Mouse (Mus musculus) embryonic facial prominence, embryonic 12.5 days (tissue): ENCODE results near the gene Psmd9. TPM values are rescaled to one million over a fixed set of nuclear protein-coding genes. Genes with fewer than 3 reads are reported as not detected.

ENCODE experiments used
- ATAC-seq: fragments of 200-750 bp; cut with Nextera tagmentation; 2 replicates; pipeline ENCODE4 v1.8.0; 2017; ENCODE audit not compliant: insufficient number of reproducible peaks, insufficient read depth, low FRiP score, low TSS enrichment
- H3K27ac ChIP-seq: fragments of 300-500 bp; sonication (generic); 2 replicates; pipeline ENCODE4 v1.5.1; 2016; ENCODE audit warnings: mild to moderate bottlenecking
- H3K27me3 ChIP-seq: fragments of 300-500 bp; sonication (generic); 2 replicates; pipeline ENCODE4 v1.6.1; 2016; ENCODE audit warnings: mild to moderate bottlenecking, moderate library complexity
- H3K36me3 ChIP-seq: fragments of 300-500 bp; sonication (generic); 2 replicates; pipeline ENCODE4 v1.6.1; 2016; ENCODE audit warnings: mild to moderate bottlenecking
- H3K4me1 ChIP-seq: fragments of 300-500 bp; sonication (generic); 2 replicates; pipeline ENCODE4 v1.6.1; 2016
- H3K4me2 ChIP-seq: fragments of 300-500 bp; sonication (generic); replicated peaks from 2 replicates; pipeline ENCODE4 v1.6.1; 2016; ENCODE audit warnings: mild to moderate bottlenecking, moderate library complexity
- H3K4me3 ChIP-seq: fragments of 300-500 bp; sonication (generic); 2 replicates; pipeline ENCODE4 v1.5.1; 2016; ENCODE audit warnings: mild to moderate bottlenecking
- H3K9ac ChIP-seq: fragments of 300-500 bp; sonication (generic); 2 replicates; pipeline ENCODE4 v1.6.1; 2016; ENCODE audit warnings: mild to moderate bottlenecking, moderate library complexity
- H3K9me3 ChIP-seq: fragments of 300-500 bp; sonication (generic); 2 replicates; pipeline ENCODE4 v1.6.1; 2016; ENCODE audit warnings: mild to moderate bottlenecking, moderate library complexity
- WGBS: fragments of 180-500 bp; shearing (Covaris S2); methylation state at CpG from one replicate; pipeline ENCODE4 v1.1.7; 2016; 5-methylcytosine and 5-hydroxymethylcytosine counted together
- polyA plus RNA-seq: library from polyadenylated mRNA; unstranded; fragments of >200 nt; fragmentation: Nextera tagmentation; extraction: Ambion mirVana; gene quantifications from 2 replicates; pipeline ENCODE4 v1.2.1, GENCODE M21; 2016

Gene Psmd9
- polyA plus RNA-seq, 1 experiment from 2014 or later = 89.0 TPM

- Histone ChIP-seq H3K4me2 (no peak overlapping the region), H3K36me3 (peaks cover 85% of the 10 kb centered on the region), H3K27ac (no peak overlapping the region), H3K9me3 (no peaks in the 10 kb centered on the region), H3K4me3 (no peak overlapping the region), H3K4me1 (no peaks in the 10 kb centered on the region), H3K9ac (no peak overlapping the region), H3K27me3 (no peaks in the 10 kb centered on the region)
- 86% methylated on average over 4 of the region's 4 CpGs for WGBS
- ATAC-seq = no peak
Observed at GRCm38 (mm10) chr5:123157972-123158371, 11.2 kb upstream of the Psmd9 start.

GRCm38 (mm10) chr5:123159446-123159845 is 9.8 kb upstream of the Psmd9 start:
- Histone ChIP-seq H3K36me3 (peaks cover 86% of the 10 kb centered on the region), H3K9me3 (no peaks in the 10 kb centered on the region), H3K4me2 (no peak overlapping the region), H3K27ac (no peak overlapping the region), H3K4me1 (no peaks in the 10 kb centered on the region), H3K9ac (no peak overlapping the region), H3K4me3 (no peak overlapping the region), H3K27me3 (no peaks in the 10 kb centered on the region)
- WGBS = 90% methylated on average over 4 of the region's 4 CpGs
- no peak for ATAC-seq

GRCm38 (mm10) chr5:123159866-123160265 is 9.3 kb upstream of the Psmd9 start:
- Histone ChIP-seq H3K9me3 (no peaks in the 10 kb centered on the region), H3K4me2 (no peak overlapping the region), H3K4me1 (no peaks in the 10 kb centered on the region), H3K9ac (no peak overlapping the region), H3K36me3 (peaks cover 85% of the 10 kb centered on the region), H3K4me3 (no peak overlapping the region), H3K27me3 (no peaks in the 10 kb centered on the region), H3K27ac (no peak overlapping the region)
- 89% methylated on average over 15 of the region's 15 CpGs for WGBS
- no peak for ATAC-seq

- Histone ChIP-seq H3K4me2 (no peak overlapping the region), H3K27ac (no peak overlapping the region), H3K9ac (no peak overlapping the region), H3K27me3 (no peaks in the 10 kb centered on the region), H3K4me1 (no peaks in the 10 kb centered on the region), H3K9me3 (no peaks in the 10 kb centered on the region), H3K4me3 (no peak overlapping the region), H3K36me3 (peaks cover 82% of the 10 kb centered on the region)
- WGBS = 92% methylated on average over 15 of the region's 15 CpGs
- no peak for ATAC-seq
Observed at GRCm38 (mm10) chr5:123160341-123160740, 8.9 kb upstream of the Psmd9 start.

- no peak for ATAC-seq
- 82% methylated on average over 9 of the region's 9 CpGs for WGBS
- Histone ChIP-seq H3K36me3 (peaks cover 86% of the 10 kb centered on the region), H3K27ac (no peak overlapping the region), H3K4me2 (no peak overlapping the region), H3K9ac (no peak overlapping the region), H3K27me3 (no peaks in the 10 kb centered on the region), H3K4me3 (no peak overlapping the region), H3K9me3 (no peaks in the 10 kb centered on the region), H3K4me1 (no peaks in the 10 kb centered on the region)
Observed at GRCm38 (mm10) chr5:123162942-123163341, 6.3 kb upstream of the Psmd9 start.

GRCm38 (mm10) chr5:123166437-123166836 is 2.8 kb upstream of the Psmd9 start:
- Histone ChIP-seq H3K27ac (no peak overlapping the region), H3K9ac (no peak overlapping the region), H3K4me1 (peaks cover 4% of the 10 kb centered on the region; the same call in 1 of the 2 replicates), H3K9me3 (no peaks in the 10 kb centered on the region), H3K4me2 (no peak overlapping the region), H3K36me3 (peaks cover 52% of the 10 kb centered on the region), H3K27me3 (no peaks in the 10 kb centered on the region), H3K4me3 (no peak overlapping the region)
- ATAC-seq = no peak
- 93% methylated on average over 10 of the region's 10 CpGs for WGBS

GRCm38 (mm10) chr5:123167591-123167990 is 1.6 kb upstream of the Psmd9 start:
- no peak overlapping the region for H3K9ac ChIP-seq
- no peak overlapping the region for H3K27ac ChIP-seq
- ATAC-seq = no peak
- H3K4me1 ChIP-seq = peaks cover 15% of the 10 kb centered on the region
- peaks cover 42% of the 10 kb centered on the region for H3K36me3 ChIP-seq
- no peaks in the 10 kb centered on the region for H3K9me3 ChIP-seq
- 79% methylated on average over 5 of the region's 5 CpGs for WGBS
- H3K4me2 ChIP-seq = no peak overlapping the region
- H3K27me3 ChIP-seq = no peaks in the 10 kb centered on the region
- no peak overlapping the region for H3K4me3 ChIP-seq

- H3K9ac ChIP-seq = no peak overlapping the region
- H3K4me2 ChIP-seq = no peak overlapping the region
- H3K27me3 ChIP-seq = no peaks in the 10 kb centered on the region
- 54% methylated on average over 9 of the region's 9 CpGs for WGBS
- H3K36me3 ChIP-seq = peaks cover 20% of the 10 kb centered on the region
- H3K9me3 ChIP-seq = no peaks in the 10 kb centered on the region
- peaks cover 19% of the 10 kb centered on the region for H3K4me1 ChIP-seq
- H3K27ac ChIP-seq = peak overlapping the region; percentile 24; the same call in 1 of the 2 replicates
- H3K4me3 ChIP-seq = no peak overlapping the region
- ATAC-seq = no peak; the same call in 1 of the 2 replicates
Observed at GRCm38 (mm10) chr5:123170365-123170764, 1.2 kb downstream of the Psmd9 start.

GRCm38 (mm10) chr5:123171646-123172350 is 2.6 kb downstream of the Psmd9 start:
- H3K27ac ChIP-seq = no peak overlapping the region
- WGBS = 9% methylated on average over 22 of the region's 22 CpGs

GRCm38 (mm10) chr5:123178792-123179191 is 9.6 kb downstream of the Psmd9 start:
- Histone ChIP-seq H3K9ac (no peak overlapping the region), H3K27ac (no peak overlapping the region), H3K9me3 (no peaks in the 10 kb centered on the region), H3K36me3 (no peaks in the 10 kb centered on the region), H3K4me1 (no peaks in the 10 kb centered on the region), H3K27me3 (no peaks in the 10 kb centered on the region), H3K4me3 (no peak overlapping the region), H3K4me2 (no peak overlapping the region)
- 88% methylated on average over 5 of the region's 5 CpGs for WGBS
- no peak for ATAC-seq

More at GRCm38 (mm10) chr5:123171646-123172350, 2.6 kb downstream of the Psmd9 start:
- H3K9me3 ChIP-seq = no peaks in the 10 kb centered on the region
- peaks cover 6% of the 10 kb centered on the region for H3K36me3 ChIP-seq
- peaks cover 19% of the 10 kb centered on the region for H3K4me1 ChIP-seq
- H3K9ac ChIP-seq = no peak overlapping the region
- H3K4me3 ChIP-seq = peak overlapping the region; percentile 29
- ATAC-seq = peak; percentile 54
- peak overlapping the region; percentile 57 for H3K4me2 ChIP-seq
- no peaks in the 10 kb centered on the region for H3K27me3 ChIP-seq

GRCm38 (mm10) chr5:123180390-123180789 is 11.2 kb downstream of the Psmd9 start:
- H3K4me2 ChIP-seq = no peak overlapping the region
- 90% methylated on average over 15 of the region's 15 CpGs for WGBS
- no peak overlapping the region for H3K27ac ChIP-seq
- no peak overlapping the region for H3K9ac ChIP-seq
- no peaks in the 10 kb centered on the region for H3K9me3 ChIP-seq
- no peaks in the 10 kb centered on the region for H3K4me1 ChIP-seq
- no peak overlapping the region for H3K4me3 ChIP-seq
- H3K27me3 ChIP-seq = no peaks in the 10 kb centered on the region
- no peaks in the 10 kb centered on the region for H3K36me3 ChIP-seq
- no peak for ATAC-seq

- Histone ChIP-seq H3K27ac (no peak overlapping the region), H3K4me3 (no peak overlapping the region), H3K27me3 (no peaks in the 10 kb centered on the region), H3K9ac (no peak overlapping the region), H3K4me1 (no peaks in the 10 kb centered on the region), H3K4me2 (no peak overlapping the region), H3K36me3 (no peaks in the 10 kb centered on the region), H3K9me3 (no peaks in the 10 kb centered on the region)
- ATAC-seq = no peak
- 77% methylated on average over 6 of the region's 6 CpGs for WGBS
Observed at GRCm38 (mm10) chr5:123181536-123181935, 12.3 kb downstream of the Psmd9 start.
